Mouse (Mus musculus) kidney, adult 2 months (tissue): ENCODE data around the gene Nek2.

Experiments
- CTCF ChIP-seq: fragments of 200-500 bp; conservative IDR thresholded peaks from 2 replicates; pipeline ENCODE4 v1.5.1; 2011; ENCODE audit warnings: low read depth, mild to moderate bottlenecking, control low read depth, low read length, moderate library complexity, mixed read lengths; ENCODE audit not compliant: insufficient read depth, insufficient read length
- POLR2A ChIP-seq: fragments of 200-500 bp; IDR thresholded peaks from one replicate; pipeline ENCODE4 v1.6.1; 2011; ENCODE audit warnings: low read depth, low read length, control low read depth

GRCm38 (mm10) chr1:191792991-191793390, 28.3 kb upstream of the Nek2 start:
- no peak for TF ChIP-seq CTCF
- no peak for TF ChIP-seq POLR2A
